Mouse (Mus musculus) G1E (cell line): ENCODE data around the gene Eef1akmt2. TPM values are rescaled to one million over a fixed set of nuclear protein-coding genes. Genes with fewer than 3 reads are reported as not detected.

Experiments used
- ATAC-seq: 2 replicates; pipeline ENCODE4 v1.8.0; 2016; ENCODE audit warnings: mild to moderate bottlenecking; ENCODE audit not compliant: insufficient number of reproducible peaks, poor library complexity, low FRiP score, severe bottlenecking; ENCODE audit errors: extremely low read depth
- DNase-seq: peaks from one replicate; pipeline ENCODE4 v3.0.0; 2012; ENCODE audit warnings: low spot score
- H3K27me3 ChIP-seq: 2 replicates; pipeline ENCODE4 v1.6.1; 2012; ENCODE audit warnings: mild to moderate bottlenecking, low read length, inconsistent platforms; ENCODE audit not compliant: insufficient read depth
- H3K36me3 ChIP-seq: replicated peaks from 2 replicates; pipeline ENCODE3; 2012; ENCODE audit warnings: mild to moderate bottlenecking, inconsistent platforms
- H3K4me1 ChIP-seq: 2 replicates; pipeline ENCODE4 v1.6.1; 2012; ENCODE audit warnings: low read depth, low read length, inconsistent platforms, mixed read lengths; ENCODE audit not compliant: insufficient read depth
- H3K4me3 ChIP-seq: 2 replicates; pipeline ENCODE4 v1.5.1; 2012; ENCODE audit warnings: low read depth, mild to moderate bottlenecking, inconsistent platforms, low read length, moderate library complexity, mixed read lengths
- H3K9me3 ChIP-seq: replicated peaks from 2 replicates; pipeline ENCODE4 v1.6.1; 2012; ENCODE audit warnings: inconsistent platforms
- CTCF ChIP-seq: IDR thresholded peaks from 2 replicates; pipeline ENCODE4 v1.5.1; 2012; ENCODE audit warnings: low read depth, low read length, inconsistent platforms, mixed read lengths
- GATA1 ChIP-seq: IDR thresholded peaks from 2 replicates; pipeline ENCODE4 v1.6.1; 2012; ENCODE audit warnings: borderline replicate concordance, low read length, inconsistent platforms, mixed read lengths
- GATA2 ChIP-seq: IDR thresholded peaks from 2 replicates; pipeline ENCODE4 v1.6.1; 2012; ENCODE audit warnings: low read depth, low read length, inconsistent platforms, borderline replicate concordance
- POLR2AphosphoS5 ChIP-seq: IDR thresholded peaks from 2 replicates; pipeline ENCODE4 v1.6.1; 2012; ENCODE audit warnings: low read depth, low read length, inconsistent platforms; ENCODE audit not compliant: insufficient replicate concordance
- TAL1 ChIP-seq: conservative IDR thresholded peaks from 2 replicates; pipeline ENCODE4 v1.6.1; 2012; ENCODE audit warnings: low read depth, low read length, inconsistent platforms, mixed read lengths
- polyA plus RNA-seq: library from polyadenylated mRNA; stranded (reverse); fragments of >175 nt; gene quantifications from 2 replicates; pipeline ENCODE4 v1.2.3, GENCODE M21; 2012
- total RNA-seq, 2 experiments: library from RNA; stranded (forward) in 1 of 2; stranded (reverse) in 1 of 2; fragments of 200-1000 nt in 1 of 2; fragments of >200 nt in 1 of 2; fragmentation: Nextera tagmentation in 1 of 2; gene quantifications; 2 replicates each; pipeline ENCODE4 v1.2.3; 2014 to 2017

Eef1akmt2 gene
- total and polyA plus RNA-seq, 3 experiments, result 16.5 to 74.1 (median 28.4) TPM

GRCm38 (mm10) chr7:132814089-132814450 is 38.4 kb downstream of the Eef1akmt2 start:
- no peak for DNase-seq
- peaks cover 7% of the 10 kb centered on the region for H3K36me3 ChIP-seq
- no peak for ATAC-seq
- H3K27me3 ChIP-seq, result no peaks in the 10 kb centered on the region
- H3K4me1 ChIP-seq, result peaks cover 51% of the 10 kb centered on the region
- peak overlapping the region; percentile 85 for H3K4me3 ChIP-seq
- H3K9me3 ChIP-seq, result no peaks in the 10 kb centered on the region
- TF ChIP-seq CTCF, result no peak
- TF ChIP-seq GATA1, result no peak
- no peak for TF ChIP-seq GATA2
- no peak for TF ChIP-seq TAL1
- TF ChIP-seq POLR2AphosphoS5, result no peak

- Histone ChIP-seq H3K27me3 (no peaks in the 10 kb centered on the region), H3K36me3 (peaks cover 5% of the 10 kb centered on the region), H3K4me1 (peaks cover 56% of the 10 kb centered on the region), H3K9me3 (no peaks in the 10 kb centered on the region), H3K4me3 (peak within 1 kb of the TSS; percentile 85)
- DNase-seq (peak; percentile 46), ATAC-seq (no peak)
- TF ChIP-seq GATA1 (no peak), GATA2 (no peak), TAL1 (no peak), CTCF (no peak), POLR2AphosphoS5 (no peak)
Observed at GRCm38 (mm10) chr7:132813416-132814088, 38.9 kb downstream of the Eef1akmt2 start, which contains the start of gene Fam53b. Fam53b (minus strand) TSS chr7:132813886.

- peaks cover 62% of the 10 kb centered on the region for H3K4me1 ChIP-seq
- no peaks in the 10 kb centered on the region for H3K27me3 ChIP-seq
- H3K4me3 ChIP-seq, result peak overlapping the region; percentile 85
- no peak for TF ChIP-seq CTCF
- no peak for TF ChIP-seq GATA2
- no peak for TF ChIP-seq GATA1
- TF ChIP-seq POLR2AphosphoS5, result no peak
- no peak for TF ChIP-seq TAL1
- DNase-seq (peak; percentile 46), ATAC-seq (no peak)
- H3K9me3 ChIP-seq, result no peaks in the 10 kb centered on the region
- peaks cover 7% of the 10 kb centered on the region for H3K36me3 ChIP-seq
Observed at GRCm38 (mm10) chr7:132812619-132813415, 39.7 kb downstream of the Eef1akmt2 start.

DNA sequence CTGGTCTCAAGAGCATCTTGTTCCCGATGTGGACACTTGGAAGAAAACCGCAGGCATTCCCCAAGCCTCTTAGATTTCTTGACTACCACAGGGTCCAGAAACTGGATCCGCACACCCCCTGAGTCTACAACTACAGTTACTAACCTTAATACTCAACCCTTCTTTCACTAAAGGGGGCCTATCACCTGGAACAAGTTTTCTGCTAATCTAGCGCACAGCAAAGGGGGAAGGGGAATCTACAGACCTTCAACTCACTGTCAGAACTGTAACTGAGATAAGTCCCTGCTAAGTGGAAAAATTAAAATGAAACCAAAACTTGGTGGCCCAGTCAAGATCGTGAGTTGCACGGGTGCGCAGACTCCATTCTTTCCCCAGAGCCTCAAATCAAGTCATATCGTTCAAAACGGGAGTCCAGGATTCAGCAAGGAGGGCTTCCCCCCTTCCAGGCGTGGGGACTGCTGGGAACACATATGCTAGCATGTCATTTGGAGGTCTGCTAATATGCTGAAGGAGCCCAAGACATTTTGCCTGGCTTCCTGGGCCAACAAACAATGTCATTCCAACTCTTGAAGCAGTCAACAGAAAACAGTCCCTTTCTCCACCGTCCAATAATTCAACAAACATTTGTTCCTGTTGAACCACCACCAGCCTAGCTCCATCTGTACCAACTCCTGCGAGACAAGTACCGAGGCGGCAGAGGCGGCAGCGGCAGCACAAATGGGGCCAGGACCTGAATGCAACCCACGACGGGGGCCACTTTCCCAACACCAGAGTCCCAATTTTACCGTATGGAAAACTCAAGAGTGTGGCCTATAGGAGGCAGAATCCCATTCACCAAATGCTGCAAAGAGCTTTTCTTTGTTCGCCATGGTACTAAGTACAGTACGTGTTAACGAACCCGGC is 40.5 kb downstream of the Eef1akmt2 start:
- Histone ChIP-seq H3K36me3 (peaks cover 12% of the 10 kb centered on the region), H3K27me3 (no peaks in the 10 kb centered on the region), H3K4me1 (peaks cover 70% of the 10 kb centered on the region), H3K4me3 (peak overlapping the region; percentile 85), H3K9me3 (no peaks in the 10 kb centered on the region)
- DNase-seq (no peak), ATAC-seq (no peak; the same call in 1 of the 2 replicates)
- TF ChIP-seq GATA1 (no peak), CTCF (no peak), POLR2AphosphoS5 (no peak), TAL1 (no peak), GATA2 (no peak)

DNA sequence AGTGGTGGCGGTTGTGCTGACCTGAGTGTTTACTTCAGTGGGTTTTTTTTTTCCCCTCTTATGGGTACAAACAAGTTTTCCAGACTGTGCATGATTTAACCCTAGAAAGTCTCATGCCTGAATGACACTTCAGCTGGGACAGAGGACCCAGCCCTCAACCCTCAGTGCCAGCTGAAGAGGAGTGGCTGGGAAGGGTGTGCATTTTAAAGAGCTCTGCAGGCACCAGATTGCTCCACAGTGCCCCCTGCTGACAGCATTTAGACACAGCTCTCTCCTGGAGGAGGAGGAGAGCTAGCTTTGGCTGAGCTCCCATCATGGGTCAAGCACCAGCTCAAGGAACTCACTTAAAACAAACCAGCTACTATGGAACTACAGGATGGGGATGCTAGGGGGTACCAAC is 41.6 kb downstream of the Eef1akmt2 start:
- no peaks in the 10 kb centered on the region for H3K27me3 ChIP-seq
- H3K36me3 ChIP-seq, result peaks cover 23% of the 10 kb centered on the region
- peaks cover 80% of the 10 kb centered on the region for H3K4me1 ChIP-seq
- ATAC-seq (peak; percentile 55), DNase-seq (peak; percentile 74)
- no peak overlapping the region; the same call in 1 of the 2 replicates for H3K4me3 ChIP-seq
- H3K9me3 ChIP-seq, result no peaks in the 10 kb centered on the region
- TF ChIP-seq POLR2AphosphoS5, result no peak
- TF ChIP-seq CTCF, result peak; percentile 71

DNA sequence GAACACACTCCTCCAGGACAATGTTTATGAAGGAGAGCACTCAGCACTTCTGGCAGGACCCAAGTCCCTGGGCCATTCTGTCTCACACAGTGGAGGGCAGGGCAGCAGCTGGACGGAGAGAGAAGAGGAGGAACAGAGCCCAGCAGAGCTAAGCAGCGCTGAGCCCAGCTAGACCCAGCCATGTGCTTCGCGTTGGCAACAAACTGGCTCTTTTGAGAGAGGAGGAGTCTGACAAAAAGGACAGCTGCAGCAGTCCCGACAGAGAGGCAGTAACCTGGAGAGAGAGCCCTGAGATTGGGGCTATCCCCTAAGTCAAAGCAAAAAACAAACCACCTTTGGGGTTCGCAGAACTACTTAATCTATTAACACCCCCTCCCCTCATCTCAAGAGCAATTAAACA is 42.1 kb downstream of the Eef1akmt2 start:
- no peaks in the 10 kb centered on the region for H3K9me3 ChIP-seq
- no peak for DNase-seq
- H3K4me1 ChIP-seq, result peaks cover 86% of the 10 kb centered on the region
- peaks cover 28% of the 10 kb centered on the region for H3K36me3 ChIP-seq
- H3K4me3 ChIP-seq, result no peak overlapping the region; the same call in 1 of the 2 replicates
- ATAC-seq, result no peak
- no peak for TF ChIP-seq POLR2AphosphoS5
- no peak for TF ChIP-seq GATA1
- TF ChIP-seq CTCF, result no peak
- TF ChIP-seq TAL1, result no peak
- no peak for TF ChIP-seq GATA2
- H3K27me3 ChIP-seq, result no peaks in the 10 kb centered on the region
